Mouse (Mus musculus) heart, embryonic 10.5 days (tissue): ENCODE data around the gene Kcnj12. TPM values are rescaled to one million over a fixed set of nuclear protein-coding genes. Genes with fewer than 3 reads are reported as not detected.
A peak's percentile ranks its signal among the peaks of the same experiment; 100 is the strongest.

Source experiments
- DNase-seq: peaks from one replicate; pipeline ENCODE4 v3.0.0-alpha.2; 2017; ENCODE audit warnings: low spot score
- H3K27ac ChIP-seq: fragments of 300-500 bp; sonication (generic); 2 replicates; pipeline ENCODE4 v1.5.1; 2016; ENCODE audit warnings: mild to moderate bottlenecking
- H3K27me3 ChIP-seq: fragments of 300-500 bp; sonication (generic); 2 replicates; pipeline ENCODE4 v1.6.1; 2016; ENCODE audit warnings: mild to moderate bottlenecking; ENCODE audit not compliant: poor library complexity, insufficient read depth, severe bottlenecking
- H3K36me3 ChIP-seq: fragments of 300-500 bp; sonication (generic); 2 replicates; pipeline ENCODE4 v1.6.1; 2016; ENCODE audit warnings: mild to moderate bottlenecking, moderate library complexity
- H3K4me1 ChIP-seq: fragments of 300-500 bp; sonication (generic); 2 replicates; pipeline ENCODE4 v1.6.1; 2016; ENCODE audit warnings: mild to moderate bottlenecking
- H3K4me3 ChIP-seq: fragments of 300-500 bp; sonication (generic); 2 replicates; pipeline ENCODE4 v1.5.1; 2016; ENCODE audit warnings: mild to moderate bottlenecking, moderate library complexity
- H3K9me3 ChIP-seq: fragments of 300-500 bp; sonication (generic); 2 replicates; pipeline ENCODE4 v1.6.1; 2016; ENCODE audit warnings: mild to moderate bottlenecking, moderate library complexity
- WGBS: fragments of 180-500 bp; shearing (Covaris S2); methylation state at CpG from one replicate; pipeline ENCODE4 v1.1.7; 2016; 5-methylcytosine and 5-hydroxymethylcytosine counted together
- polyA plus RNA-seq: library from polyadenylated mRNA; unstranded; fragments of >200 nt; fragmentation: Nextera tagmentation; extraction: Ambion mirVana; gene quantifications from 2 replicates; pipeline ENCODE4 v1.2.1, GENCODE M21; 2016

Gene Kcnj12
- polyA plus RNA-seq, result 1.4 and 1.7 TPM in 2 replicates

GRCm38 (mm10) chr11:61022550-61023391 is at the start of gene Kcnj12:
Gene Kcnj12, plus strand, starts transcription at chr11:61022564.
- Histone ChIP-seq H3K9me3 (no peaks in the 10 kb centered on the region), H3K4me1 (peaks cover 62% of the 10 kb centered on the region), H3K4me3 (peak within 1 kb of the TSS; percentile 81), H3K27me3 (peaks cover 96% of the 10 kb centered on the region), H3K36me3 (no peaks in the 10 kb centered on the region), H3K27ac (peak within 1 kb of the TSS; percentile 87)
- DNase-seq, result no peak
- under 1% methylated on average over 77 of the region's 81 CpGs for WGBS

DNA sequence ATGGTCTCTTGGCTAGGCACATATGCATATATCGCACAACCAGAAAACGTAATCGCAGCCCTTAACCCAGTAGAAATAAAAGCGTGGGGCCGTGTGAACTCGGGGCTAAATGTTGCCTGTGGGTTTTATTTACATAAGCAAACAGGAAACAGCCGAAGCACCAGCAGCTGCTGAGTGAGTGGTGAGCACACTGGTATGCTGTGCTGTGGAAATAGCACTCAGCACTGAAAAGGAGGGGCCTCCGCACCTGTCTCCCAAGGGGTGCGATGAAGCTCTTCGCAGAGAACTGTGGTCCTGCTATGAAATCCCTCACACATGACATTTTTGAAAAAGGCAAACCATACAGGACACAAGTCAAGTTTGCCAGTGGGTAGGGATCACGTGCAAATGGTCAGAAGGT is 47.3 kb upstream of the Kcnj12 start:
- Histone ChIP-seq H3K27ac (no peak overlapping the region), H3K4me3 (no peak overlapping the region), H3K9me3 (no peaks in the 10 kb centered on the region), H3K4me1 (peaks cover 17% of the 10 kb centered on the region), H3K27me3 (no peaks in the 10 kb centered on the region; the same call in 1 of the 2 replicates), H3K36me3 (no peaks in the 10 kb centered on the region)
- 75% methylated on average over 11 of the region's 11 CpGs for WGBS
- DNase-seq, result no peak

DNA sequence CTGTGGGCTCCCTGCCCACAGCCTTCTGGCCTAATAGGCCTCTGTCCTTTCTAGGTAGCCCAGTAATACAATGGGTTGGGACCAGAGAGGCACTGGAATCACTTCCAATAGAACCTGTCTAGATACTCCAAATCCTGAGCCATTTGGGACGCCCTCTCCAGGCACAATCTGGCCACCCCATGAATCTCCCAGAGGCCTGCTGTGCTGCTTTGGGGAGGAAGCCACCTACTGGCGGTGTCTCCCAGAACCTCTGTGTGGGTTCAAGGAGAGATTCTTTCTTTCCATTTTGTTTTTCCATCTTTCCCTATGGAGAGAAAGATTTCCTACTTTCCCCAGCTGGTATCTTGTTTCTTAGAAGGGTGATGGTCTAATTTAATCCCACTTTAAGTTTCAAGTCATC is 46.1 kb upstream of the Kcnj12 start:
- WGBS, result 80% methylated on average over 2 of the region's 2 CpGs
- no peak overlapping the region for H3K27ac ChIP-seq

GRCm38 (mm10) chr11:60976742-60977141 is 45.6 kb upstream of the Kcnj12 start:
- no peaks in the 10 kb centered on the region for H3K9me3 ChIP-seq
- no peak overlapping the region for H3K4me3 ChIP-seq
- no peak for DNase-seq
- no peaks in the 10 kb centered on the region for H3K36me3 ChIP-seq
- WGBS, result 27% methylated on average over 8 of the region's 8 CpGs
- no peaks in the 10 kb centered on the region; the same call in 1 of the 2 replicates for H3K27me3 ChIP-seq
- no peak overlapping the region for H3K27ac ChIP-seq
- H3K4me1 ChIP-seq, result peaks cover 23% of the 10 kb centered on the region

More for the DNA sequence above, 46.1 kb upstream of the Kcnj12 start:
- H3K4me1 ChIP-seq, result peaks cover 18% of the 10 kb centered on the region
- no peaks in the 10 kb centered on the region; the same call in 1 of the 2 replicates for H3K27me3 ChIP-seq
- no peaks in the 10 kb centered on the region for H3K36me3 ChIP-seq
- no peaks in the 10 kb centered on the region for H3K9me3 ChIP-seq
- DNase-seq, result no peak
- no peak overlapping the region for H3K4me3 ChIP-seq

DNA sequence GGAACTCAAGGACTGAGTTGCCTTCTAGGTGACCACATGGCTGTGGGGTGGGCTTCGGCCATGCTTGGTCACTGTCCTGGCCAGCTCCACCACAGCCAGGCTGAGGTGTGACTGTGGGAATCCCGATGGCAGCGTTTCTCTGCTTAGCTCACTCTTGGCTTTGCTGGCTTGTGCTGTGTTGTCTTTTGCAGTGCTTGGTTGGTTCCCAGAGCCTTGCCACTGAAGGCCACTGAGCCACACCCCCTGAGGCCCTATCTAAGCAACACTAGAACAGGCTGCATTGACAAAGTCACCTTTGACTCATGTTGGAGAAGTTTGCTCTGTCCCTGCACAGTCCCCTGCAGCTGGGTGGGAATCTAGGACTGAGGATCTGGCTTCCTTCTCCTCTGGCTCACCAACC is 45.2 kb upstream of the Kcnj12 start:
- WGBS, result 50% methylated on average over 3 of the region's 3 CpGs
- no peaks in the 10 kb centered on the region for H3K36me3 ChIP-seq
- H3K27me3 ChIP-seq, result no peaks in the 10 kb centered on the region; the same call in 1 of the 2 replicates
- H3K27ac ChIP-seq, result no peak overlapping the region
- no peak overlapping the region for H3K4me3 ChIP-seq
- no peak for DNase-seq
- no peaks in the 10 kb centered on the region for H3K9me3 ChIP-seq
- H3K4me1 ChIP-seq, result peaks cover 27% of the 10 kb centered on the region

DNA sequence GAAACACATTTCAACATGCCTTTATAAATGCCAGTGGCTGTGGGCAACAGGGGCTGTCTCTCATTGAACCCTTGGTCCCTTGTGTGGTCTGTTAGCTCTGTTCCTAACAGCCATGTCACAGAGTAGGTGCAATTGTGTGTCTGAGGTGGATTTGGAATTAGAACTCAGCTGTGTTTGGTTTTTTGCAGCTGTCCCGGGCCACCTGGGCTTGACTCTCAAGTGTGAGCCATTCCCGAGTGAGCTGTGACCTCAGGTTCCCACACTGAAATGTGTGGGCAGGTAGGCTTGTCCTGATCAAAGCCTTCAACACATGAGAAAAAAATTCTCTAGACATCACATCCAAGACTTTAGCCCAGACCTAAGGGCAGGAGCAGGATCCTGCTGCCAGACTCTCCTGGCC is 43.7 kb upstream of the Kcnj12 start:
- DNase-seq, result no peak
- H3K4me3 ChIP-seq, result no peak overlapping the region

DNA sequence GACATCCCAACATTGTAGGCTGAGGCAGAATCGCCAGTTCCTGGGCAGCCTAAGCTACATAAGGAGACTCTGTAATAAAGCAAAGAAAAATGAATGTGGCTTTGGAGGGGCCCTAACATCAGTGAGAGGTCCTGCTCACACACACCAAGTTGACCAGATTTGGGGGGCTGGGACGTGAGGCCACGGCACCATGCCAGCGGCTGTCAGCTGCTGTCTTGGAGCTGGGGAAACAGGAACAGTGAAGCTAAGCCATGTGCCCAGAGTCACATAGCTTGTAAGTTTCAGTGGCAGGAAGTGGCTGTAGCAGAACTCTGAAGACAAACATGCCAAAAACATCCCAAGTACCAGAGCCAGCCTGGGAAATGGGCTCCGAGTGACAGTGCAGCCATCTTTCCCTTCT is 42.6 kb upstream of the Kcnj12 start:
- no peak for DNase-seq
- Histone ChIP-seq H3K36me3 (no peaks in the 10 kb centered on the region), H3K27me3 (no peaks in the 10 kb centered on the region; the same call in 1 of the 2 replicates), H3K27ac (no peak overlapping the region), H3K4me3 (no peak overlapping the region), H3K4me1 (peaks cover 29% of the 10 kb centered on the region), H3K9me3 (no peaks in the 10 kb centered on the region)
- 84% methylated on average over 5 of the region's 5 CpGs for WGBS

More for the DNA sequence above, 43.7 kb upstream of the Kcnj12 start:
- Histone ChIP-seq H3K27ac (no peak overlapping the region), H3K9me3 (no peaks in the 10 kb centered on the region), H3K36me3 (no peaks in the 10 kb centered on the region), H3K4me1 (peaks cover 28% of the 10 kb centered on the region), H3K27me3 (no peaks in the 10 kb centered on the region; the same call in 1 of the 2 replicates)
- 68% methylated on average over 2 of the region's 2 CpGs for WGBS

GRCm38 (mm10) chr11:60981693-60982486 is 40.5 kb upstream of the Kcnj12 start:
- DNase-seq, result no peak
- Histone ChIP-seq H3K27ac (peak overlapping the region; percentile 36; the same call in 1 of the 2 replicates), H3K4me3 (no peak overlapping the region), H3K9me3 (no peaks in the 10 kb centered on the region), H3K27me3 (no peaks in the 10 kb centered on the region; the same call in 1 of the 2 replicates), H3K4me1 (peaks cover 23% of the 10 kb centered on the region), H3K36me3 (no peaks in the 10 kb centered on the region)
- WGBS, result 51% methylated on average over 14 of the region's 14 CpGs

- Histone ChIP-seq H3K27me3 (no peaks in the 10 kb centered on the region), H3K4me3 (no peak overlapping the region), H3K36me3 (no peaks in the 10 kb centered on the region), H3K27ac (no peak overlapping the region), H3K9me3 (no peaks in the 10 kb centered on the region), H3K4me1 (peaks cover 15% of the 10 kb centered on the region)
- WGBS, result 75% methylated on average over 13 of the region's 13 CpGs
- DNase-seq, result no peak
Measured at GRCm38 (mm10) chr11:60984912-60985558, 37.3 kb upstream of the Kcnj12 start.

DNA sequence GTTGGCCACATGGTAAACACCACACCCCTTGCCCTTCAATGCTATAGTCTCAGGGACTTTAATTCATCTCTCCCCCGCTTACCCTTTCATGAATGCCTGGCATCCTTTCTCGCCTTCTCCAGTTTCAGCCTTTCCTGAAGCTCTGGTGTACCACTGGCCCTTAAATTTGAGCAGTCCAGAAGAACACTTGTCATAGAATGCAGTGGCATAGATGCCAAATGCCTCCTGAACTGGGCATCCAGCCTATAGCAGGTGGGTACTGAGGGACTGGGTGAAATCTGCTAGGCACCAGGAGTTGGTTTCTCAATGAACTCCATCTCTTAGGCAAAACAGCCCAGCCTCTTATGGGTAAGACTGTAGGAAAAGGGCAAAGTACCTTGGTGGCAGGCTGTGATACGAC is 31.9 kb upstream of the Kcnj12 start:
- Histone ChIP-seq H3K4me1 (no peaks in the 10 kb centered on the region), H3K36me3 (no peaks in the 10 kb centered on the region), H3K27ac (no peak overlapping the region), H3K27me3 (no peaks in the 10 kb centered on the region), H3K4me3 (no peak overlapping the region), H3K9me3 (no peaks in the 10 kb centered on the region)
- WGBS, result 73% methylated on average over 3 of the region's 3 CpGs
- DNase-seq, result no peak

DNA sequence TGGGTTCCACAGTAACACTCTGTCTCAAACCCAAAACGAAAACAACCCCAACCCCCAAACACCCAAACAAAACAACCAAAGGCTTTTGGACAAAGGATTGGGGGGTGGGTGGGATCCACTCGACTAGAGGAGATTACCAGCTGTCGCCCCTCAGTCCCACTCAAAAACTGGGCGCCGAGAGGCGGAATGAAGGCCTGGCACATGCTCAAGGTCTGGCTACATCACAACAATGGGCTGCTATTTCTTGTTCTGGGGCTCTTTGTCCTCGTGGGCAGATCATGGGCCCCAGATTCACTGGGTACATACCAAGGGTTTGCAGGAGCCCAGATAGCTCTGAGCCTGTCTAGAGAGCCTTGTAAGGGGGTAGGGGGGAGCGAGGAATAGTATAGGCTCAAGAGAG is 19.6 kb upstream of the Kcnj12 start:
- WGBS, result 79% methylated on average over 8 of the region's 8 CpGs

DNA sequence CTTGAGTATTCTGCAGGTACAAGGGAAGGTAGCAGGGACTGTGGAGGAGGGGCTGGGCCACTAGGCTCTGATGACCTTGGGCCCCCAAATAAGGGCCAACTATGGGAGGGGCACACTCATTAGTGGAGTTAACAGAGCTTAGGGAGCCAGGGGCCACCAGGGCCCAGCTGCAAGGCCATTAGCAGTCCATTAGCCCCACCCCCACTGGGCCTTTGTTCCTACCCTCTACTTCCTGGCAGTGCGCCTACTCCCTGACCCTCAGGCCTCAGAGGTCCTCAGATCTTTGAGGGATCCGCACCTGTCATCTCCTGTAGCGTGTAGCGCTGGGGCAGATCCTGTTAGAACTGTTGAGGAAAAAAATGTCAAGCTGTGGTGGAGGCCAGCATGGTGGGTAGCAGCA is 18.3 kb upstream of the Kcnj12 start:
- H3K36me3 ChIP-seq, result no peaks in the 10 kb centered on the region
- 0 out of 2 replicates have a peak, but pooled peaks cover 5% of the 10 kb centered on the region for H3K27me3 ChIP-seq
- 46% methylated on average over 4 of the region's 4 CpGs for WGBS
- no peaks in the 10 kb centered on the region for H3K9me3 ChIP-seq
- DNase-seq, result no peak
- no peak overlapping the region; the same call in 1 of the 2 replicates for H3K27ac ChIP-seq
- no peak overlapping the region for H3K4me3 ChIP-seq
- H3K4me1 ChIP-seq, result peaks cover 31% of the 10 kb centered on the region

More for the DNA sequence above, 19.6 kb upstream of the Kcnj12 start:
- Histone ChIP-seq H3K9me3 (no peaks in the 10 kb centered on the region), H3K36me3 (no peaks in the 10 kb centered on the region), H3K4me1 (peaks cover 31% of the 10 kb centered on the region), H3K4me3 (no peak overlapping the region), H3K27me3 (0 out of 2 replicates have a peak, but pooled peaks cover 5% of the 10 kb centered on the region), H3K27ac (no peak overlapping the region)
- DNase-seq, result no peak
